Mouse (Mus musculus): ENCODE data around the gene Mertk.

Gene Mertk

GRCm38 (mm10) chr2:128768545-128769247 is 69.9 kb downstream of the Mertk start:
- DNase-seq (ENCODE audit: low spot score in 2 of 2), result no peak

- no peak for DNase-seq (ENCODE audit: low spot score in 2 of 2)
Measured at GRCm38 (mm10) chr2:128770557-128770956, 71.8 kb downstream of the Mertk start.

- DNase-seq (ENCODE audit: low spot score in 2 of 2), result no peak
Measured at GRCm38 (mm10) chr2:128771048-128771447, 72.3 kb downstream of the Mertk start.

GRCm38 (mm10) chr2:128771750-128772338 is 73.1 kb downstream of the Mertk start:
- no peak for DNase-seq (ENCODE audit: low spot score in 2 of 2)

GRCm38 (mm10) chr2:128782231-128782630 is 83.5 kb downstream of the Mertk start:
- no peak for DNase-seq (ENCODE audit: low spot score in 2 of 2)

GRCm38 (mm10) chr2:128783660-128784345 is 85.0 kb downstream of the Mertk start:
- DNase-seq (ENCODE audit: low spot score in 2 of 2), result no peak

GRCm38 (mm10) chr2:128784814-128785213 is 86.1 kb downstream of the Mertk start:
- DNase-seq (ENCODE audit: low spot score in 2 of 2), result no peak

- DNase-seq (ENCODE audit: low spot score in 2 of 2), result no peak
Measured at GRCm38 (mm10) chr2:128786341-128786740, 87.6 kb downstream of the Mertk start.

GRCm38 (mm10) chr2:128786795-128787194 is 88.0 kb downstream of the Mertk start:
- no peak for DNase-seq (ENCODE audit: low spot score in 2 of 2)

- no peak for DNase-seq (ENCODE audit: low spot score in 2 of 2)
Measured at GRCm38 (mm10) chr2:128787805-128788204, 89.0 kb downstream of the Mertk start.

GRCm38 (mm10) chr2:128790875-128791614 is 92.3 kb downstream of the Mertk start:
- DNase-seq (ENCODE audit: low spot score in 2 of 2), result no peak

- DNase-seq (ENCODE audit: low spot score in 2 of 2), result no peak
Measured at GRCm38 (mm10) chr2:128793958-128794357, 95.2 kb downstream of the Mertk start.

GRCm38 (mm10) chr2:128796463-128796862 is 97.7 kb downstream of the Mertk start:
- DNase-seq (ENCODE audit: low spot score in 2 of 2), result no peak

- DNase-seq (ENCODE audit: low spot score in 2 of 2), result no peak
Measured at GRCm38 (mm10) chr2:128803441-128803840, 104.7 kb downstream of the Mertk start.

- DNase-seq (ENCODE audit: low spot score in 2 of 2), result no peak
Measured at GRCm38 (mm10) chr2:128805341-128805740, 106.6 kb downstream of the Mertk start.

- DNase-seq (ENCODE audit: low spot score in 2 of 2), result no peak
Measured at GRCm38 (mm10) chr2:128806561-128806960, 107.8 kb downstream of the Mertk start.

- DNase-seq (ENCODE audit: low spot score in 2 of 2), result no peak
Measured at GRCm38 (mm10) chr2:128812761-128813160, 114.0 kb downstream of the Mertk start.

- no peak for DNase-seq (ENCODE audit: low spot score in 2 of 2)
Measured at GRCm38 (mm10) chr2:128816311-128816710, 117.6 kb downstream of the Mertk start.

GRCm38 (mm10) chr2:128816916-128817315 is 118.2 kb downstream of the Mertk start:
- no peak for DNase-seq (ENCODE audit: low spot score in 2 of 2)

GRCm38 (mm10) chr2:128817387-128817785 is 118.6 kb downstream of the Mertk start:
- peak in 1 of 2 experiments; percentile 56 for DNase-seq (ENCODE audit: low spot score in 2 of 2)

- peak; percentile 93 to 97 for DNase-seq (ENCODE audit: low spot score in 2 of 2)
Measured at GRCm38 (mm10) chr2:128817786-128818681, 119.3 kb downstream of the Mertk start, which contains the start of gene Tmem87b. Gene Tmem87b, plus strand, starts transcription at chr2:128818118.

Data from thymus, postnatal 10 days (tissue).